Mouse (Mus musculus): Measurements from ENCODE around the gene Prima1.

DNA sequence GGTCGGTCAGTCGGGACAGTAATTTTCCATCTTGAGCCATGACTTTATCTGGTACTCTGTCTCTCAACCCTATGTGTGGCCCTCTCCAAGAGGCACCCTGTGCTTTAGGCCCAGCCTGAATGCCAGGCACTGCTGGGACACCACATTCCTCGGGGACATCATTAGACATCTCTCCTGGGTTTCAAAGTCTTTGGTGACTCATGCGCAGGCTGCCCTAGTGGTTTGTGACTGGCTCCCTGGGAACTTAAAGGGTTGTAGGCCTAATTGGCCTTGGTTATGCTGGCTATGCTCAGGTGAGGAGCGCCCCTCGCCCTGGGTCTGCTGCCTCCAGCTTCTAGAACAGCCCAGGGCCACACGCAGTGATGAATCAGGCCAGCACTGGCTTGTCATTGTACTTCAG lies 32.4 kb downstream of the Prima1 start:
- TF ChIP-seq CTCF (conservative IDR thresholded peaks at IDR 0.05; ENCODE audit: low read length): no peak
- TF ChIP-seq POU5F1 (IDR thresholded peaks at IDR 0.05; ENCODE audit: borderline replicate concordance, low read length): no peak
- no peak for TF ChIP-seq NANOG (IDR thresholded peaks at IDR 0.05; ENCODE audit: borderline replicate concordance, low read length)
